In the genomic region with DNA sequence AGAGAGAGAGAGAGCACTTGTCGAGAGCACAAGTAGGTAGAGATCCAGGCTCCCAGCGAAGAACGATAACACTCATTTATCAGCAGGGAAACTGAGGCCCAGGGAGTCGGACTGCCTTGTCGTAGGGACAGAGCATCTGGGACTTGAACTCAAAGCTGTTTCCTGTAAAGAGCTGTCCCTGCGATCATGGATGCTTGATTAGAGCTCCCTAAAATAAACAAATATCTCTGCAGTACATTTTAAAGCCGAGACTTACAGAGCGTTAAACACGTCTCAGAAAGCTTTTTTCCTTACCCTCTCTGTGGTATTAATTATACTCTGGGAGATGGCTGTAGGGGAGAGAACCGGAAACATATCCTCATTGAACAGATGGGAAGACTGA, we compare ENCODE assay signal across 7 mouse cellular contexts. TPM values are rescaled to one million over a fixed set of nuclear protein-coding genes. Genes with fewer than 3 reads are reported as not detected.
DNase-seq lines count a peak whose midpoint lies in the region; ATAC-seq and TF ChIP-seq lines count a peak whose summit lies in the region.

No protein-coding gene starts in this region.

- no peak for ATAC-seq in forebrain, embryonic 11.5 days (replicated peaks; ENCODE audit: low FRiP score)
- ATAC-seq in limb, embryonic 13.5 days (ENCODE audit: low FRiP score, low read depth): no peak
- no peak for ATAC-seq in stomach, embryonic 16.5 days (ENCODE audit: insufficient read depth, low FRiP score)

- H3K4me1 ChIP-seq in testis, adult 2 months (ENCODE audit: control insufficient read depth, insufficient read depth, low read length): peaks cover 3% of the 10 kb centered on the region; the same call in 1 of the 2 replicates
- peaks cover 5% of the 10 kb centered on the region; the same call in 1 of the 2 replicates for H3K4me1 ChIP-seq in forebrain, embryonic 11.5 days (replicated peaks; ENCODE audit: control insufficient read depth, insufficient read depth, low read length)
- H3K4me1 ChIP-seq in limb, embryonic 13.5 days: peaks cover 53% of the 10 kb centered on the region
- peaks cover 36% of the 10 kb centered on the region for H3K4me1 ChIP-seq in stomach, embryonic 16.5 days (ENCODE audit: control insufficient read depth, insufficient read depth, low read length)

- no peaks in the 10 kb centered on the region for H3K9me3 ChIP-seq in forebrain, embryonic 11.5 days (ENCODE audit: control insufficient read depth, low read length)
- no peaks in the 10 kb centered on the region for H3K9me3 ChIP-seq in limb, embryonic 13.5 days
- no peaks in the 10 kb centered on the region for H3K9me3 ChIP-seq in stomach, embryonic 16.5 days (replicated peaks; ENCODE audit: control insufficient read depth, low read length)

- no peaks in the 10 kb centered on the region for H3K27me3 ChIP-seq in testis, adult 2 months (ENCODE audit: control insufficient read depth, insufficient read depth, low read length)
- H3K27me3 ChIP-seq in forebrain, embryonic 11.5 days (ENCODE audit: control insufficient read depth, insufficient read depth, low read length): no peaks in the 10 kb centered on the region
- no peaks in the 10 kb centered on the region for H3K27me3 ChIP-seq in limb, embryonic 13.5 days
- H3K27me3 ChIP-seq in stomach, embryonic 16.5 days (ENCODE audit: control insufficient read depth, insufficient read depth, low read length): no peaks in the 10 kb centered on the region

- no peak for DNase-seq in testis, postnatal 14 days (ENCODE audit: low spot score)
- DNase-seq in forebrain, embryonic 11.5 days (ENCODE audit: low spot score): no peak
- no peak for DNase-seq in adrenal gland, postnatal 25 days
- DNase-seq in kidney, postnatal 4 days: no peak

- peak overlapping the region; percentile 71 for H3K4me3 ChIP-seq in testis, adult 2 months (ENCODE audit: control insufficient read depth, low read depth, low read length)
- peak overlapping the region; percentile 63 for H3K4me3 ChIP-seq in forebrain, embryonic 11.5 days (ENCODE audit: low read depth, low read length)
- peak overlapping the region; percentile 81 for H3K4me3 ChIP-seq in limb, embryonic 13.5 days
- H3K4me3 ChIP-seq in stomach, embryonic 16.5 days (replicated peaks; ENCODE audit: low read length): peak overlapping the region; percentile 76

- H3K9ac ChIP-seq in forebrain, embryonic 11.5 days (ENCODE audit: low read length): no peak overlapping the region; the same call in 1 of the 2 replicates
- H3K9ac ChIP-seq in limb, embryonic 13.5 days: peak overlapping the region; percentile 85
- peak overlapping the region; percentile 90 for H3K9ac ChIP-seq in stomach, embryonic 16.5 days (ENCODE audit: low read length)

- no peak for TF ChIP-seq POLR2A in testis, adult 2 months (IDR thresholded peaks at IDR 0.05; ENCODE audit: control insufficient read depth, low read depth, low read length)

- TF ChIP-seq CTCF in testis, adult 2 months (IDR thresholded peaks at IDR 0.05; ENCODE audit: control insufficient read depth, insufficient read depth, insufficient replicate concordance, low read depth, low read length): no peak

- H3K36me3 ChIP-seq in testis, adult 2 months (ENCODE audit: control insufficient read depth, insufficient read depth, low read length): no peaks in the 10 kb centered on the region
- H3K36me3 ChIP-seq in forebrain, embryonic 11.5 days (ENCODE audit: control insufficient read depth, insufficient read depth, low read length): no peaks in the 10 kb centered on the region
- peaks cover 5% of the 10 kb centered on the region for H3K36me3 ChIP-seq in limb, embryonic 13.5 days
- no peaks in the 10 kb centered on the region for H3K36me3 ChIP-seq in stomach, embryonic 16.5 days (ENCODE audit: control insufficient read depth, insufficient read depth, low read length)

- peak overlapping the region; percentile 39; the same call in 1 of the 2 replicates for H3K27ac ChIP-seq in testis, adult 2 months (ENCODE audit: control insufficient read depth, insufficient read depth, low read depth, low read length)
- H3K27ac ChIP-seq in forebrain, embryonic 11.5 days (ENCODE audit: low read depth, low read length): no peak overlapping the region; the same call in 1 of the 2 replicates
- 0 out of 2 replicates have a peak overlapping the region, but pooled peaks have one; percentile 52 for H3K27ac ChIP-seq in limb, embryonic 13.5 days
- peak overlapping the region; percentile 93 for H3K27ac ChIP-seq in stomach, embryonic 16.5 days (ENCODE audit: low read length)

- WGBS in forebrain, embryonic 11.5 days: 46% methylated on average over 10 of the region's 10 CpGs
- 38% methylated on average over 10 of the region's 10 CpGs for WGBS in limb, embryonic 13.5 days
- 17% methylated on average over 10 of the region's 10 CpGs for WGBS in stomach, embryonic 16.5 days

- peak overlapping the region; percentile 72 for H3K4me2 ChIP-seq in forebrain, embryonic 11.5 days (ENCODE audit: low read depth, low read length, severe bottlenecking)
- H3K4me2 ChIP-seq in limb, embryonic 13.5 days (replicated peaks): peak overlapping the region; percentile 90
- H3K4me2 ChIP-seq in stomach, embryonic 16.5 days (ENCODE audit: low read depth, low read length): peak overlapping the region; percentile 91

RNA-seq across cellular contexts. Expression of a gene that starts 0.7 kb away (rescaled TPM):
- polyA plus RNA-seq in testis, adult 2 months (2012; rRNA removed): 39.6 and 40.8 TPM in 2 replicates
- polyA plus RNA-seq in forebrain, embryonic 11.5 days (2014; fragmentation: Nextera tagmentation; extraction: Ambion mirVana): 65.7 and 69.5 TPM in 2 replicates
- polyA plus RNA-seq in limb, embryonic 13.5 days (2015; fragmentation: Nextera tagmentation; extraction: Ambion mirVana): 131 and 132 TPM in 2 replicates
- polyA plus RNA-seq in stomach, embryonic 16.5 days (2015; fragmentation: Nextera tagmentation; extraction: Ambion mirVana): 67.2 and 73.5 TPM in 2 replicates
- 126 and 138 TPM in 2 replicates for total RNA-seq in adrenal gland, postnatal 25 days (2021)

RNA-seq across cellular contexts. Expression of a gene that starts 6.3 kb away (rescaled TPM):
- 0.15 and 0.16 TPM in 2 replicates for polyA plus RNA-seq in testis, adult 2 months (2012; rRNA removed)
- polyA plus RNA-seq in forebrain, embryonic 11.5 days (2014; fragmentation: Nextera tagmentation; extraction: Ambion mirVana): 0.31 and 0.37 TPM in 2 replicates
- 0.45 and 0.86 TPM in 2 replicates for polyA plus RNA-seq in limb, embryonic 13.5 days (2015; fragmentation: Nextera tagmentation; extraction: Ambion mirVana)
- 2.0 and 2.3 TPM in 2 replicates for polyA plus RNA-seq in stomach, embryonic 16.5 days (2015; fragmentation: Nextera tagmentation; extraction: Ambion mirVana)
- 0.91 and 1.0 TPM in 2 replicates for total RNA-seq in adrenal gland, postnatal 25 days (2021)

RNA-seq across cellular contexts. Expression of a gene that starts 19.3 kb away (rescaled TPM):
- polyA plus RNA-seq in testis, adult 2 months (2012; rRNA removed): 122 and 150 TPM in 2 replicates
- 1,722 and 1,731 TPM in 2 replicates for polyA plus RNA-seq in forebrain, embryonic 11.5 days (2014; fragmentation: Nextera tagmentation; extraction: Ambion mirVana)
- polyA plus RNA-seq in limb, embryonic 13.5 days (2015; fragmentation: Nextera tagmentation; extraction: Ambion mirVana): 2,528 and 2,568 TPM in 2 replicates
- 2,107 and 2,375 TPM in 2 replicates for polyA plus RNA-seq in stomach, embryonic 16.5 days (2015; fragmentation: Nextera tagmentation; extraction: Ambion mirVana)
- 564 and 876 TPM in 2 replicates for total RNA-seq in adrenal gland, postnatal 25 days (2021)

RNA-seq across cellular contexts. Expression of a gene that starts 33.6 kb away (rescaled TPM):
- 129 and 134 TPM in 2 replicates for polyA plus RNA-seq in testis, adult 2 months (2012; rRNA removed)
- not detected in 2 replicates for polyA plus RNA-seq in forebrain, embryonic 11.5 days (2014; fragmentation: Nextera tagmentation; extraction: Ambion mirVana)
- polyA plus RNA-seq in limb, embryonic 13.5 days (2015; fragmentation: Nextera tagmentation; extraction: Ambion mirVana): not detected in 2 replicates
- polyA plus RNA-seq in stomach, embryonic 16.5 days (2015; fragmentation: Nextera tagmentation; extraction: Ambion mirVana): not detected in 2 replicates
- not detected in 2 replicates for total RNA-seq in adrenal gland, postnatal 25 days (2021)

RNA-seq across cellular contexts. Expression of a gene that starts 33.7 kb away (rescaled TPM):
- 909 and 952 TPM in 2 replicates for polyA plus RNA-seq in testis, adult 2 months (2012; rRNA removed)
- polyA plus RNA-seq in forebrain, embryonic 11.5 days (2014; fragmentation: Nextera tagmentation; extraction: Ambion mirVana): not detected in 2 replicates
- polyA plus RNA-seq in limb, embryonic 13.5 days (2015; fragmentation: Nextera tagmentation; extraction: Ambion mirVana): not detected in 2 replicates
- not detected in 2 replicates for polyA plus RNA-seq in stomach, embryonic 16.5 days (2015; fragmentation: Nextera tagmentation; extraction: Ambion mirVana)
- not detected in 2 replicates for total RNA-seq in adrenal gland, postnatal 25 days (2021)

Comparison
In these comparisons a context has a peak if more than half of its experiments do, and no peak if none do; other contexts are left out.
1. RNA of a gene that starts 19.3 kb away (polyA plus RNA-seq): 2,528 to 2,568 TPM in limb, embryonic 13.5 days, 2,107 to 2,375 TPM in stomach, embryonic 16.5 days and 1,722 to 1,731 TPM in forebrain, embryonic 11.5 days; 122 to 150 TPM in testis, adult 2 months; every median in the first group is over 10 times any median in the second.
2. Peak in every context shown above with its lines, with median percentiles within 50 percentile points of each other: H3K4me3 ChIP-seq and H3K4me2 ChIP-seq.